Mouse (Mus musculus) midbrain, embryonic 15.5 days (tissue): ENCODE measurements around the gene Clps. TPM values are rescaled to one million over a fixed set of nuclear protein-coding genes. Genes with fewer than 3 reads are reported as not detected.

Experiments
- ATAC-seq: fragments of 200-750 bp; cut with Nextera tagmentation; replicated peaks from 2 replicates; pipeline ENCODE4 v1.8.0; 2017; ENCODE audit warnings: moderate TSS enrichment
- H3K27ac ChIP-seq: fragments of 300-500 bp; sonication (generic); 2 replicates; pipeline ENCODE4 v1.5.1; 2015; ENCODE audit warnings: mild to moderate bottlenecking, inconsistent platforms
- H3K27me3 ChIP-seq: fragments of 300-500 bp; sonication (generic); replicated peaks from 2 replicates; pipeline ENCODE4 v1.6.1; 2015; ENCODE audit warnings: inconsistent platforms
- H3K36me3 ChIP-seq: fragments of 300-500 bp; sonication (generic); replicated peaks from 2 replicates; pipeline ENCODE4 v1.6.1; 2015; ENCODE audit warnings: inconsistent platforms
- H3K4me1 ChIP-seq: fragments of 300-500 bp; sonication (generic); 2 replicates; pipeline ENCODE4 v1.6.1; 2015; ENCODE audit warnings: inconsistent platforms
- H3K4me2 ChIP-seq: fragments of 300-500 bp; sonication (generic); 2 replicates; pipeline ENCODE4 v1.6.1; 2015; ENCODE audit warnings: inconsistent platforms, mild to moderate bottlenecking, moderate library complexity
- H3K4me3 ChIP-seq: fragments of 300-500 bp; sonication (generic); 2 replicates; pipeline ENCODE4 v1.5.1; 2015; ENCODE audit warnings: mild to moderate bottlenecking, inconsistent platforms
- H3K9ac ChIP-seq: fragments of 300-500 bp; sonication (generic); 2 replicates; pipeline ENCODE4 v1.6.1; 2015; ENCODE audit warnings: mild to moderate bottlenecking, inconsistent platforms
- H3K9me3 ChIP-seq: fragments of 300-500 bp; sonication (generic); 2 replicates; pipeline ENCODE4 v1.6.1; 2016; ENCODE audit warnings: inconsistent platforms
- WGBS: fragments of 180-500 bp; shearing (Covaris S2); methylation state at CpG from one replicate; pipeline ENCODE4 v1.1.7; 2015; ENCODE audit warnings: mixed read lengths; 5-methylcytosine and 5-hydroxymethylcytosine counted together
- polyA plus RNA-seq: library from polyadenylated mRNA; unstranded; fragments of >200 nt; fragmentation: Nextera tagmentation; extraction: Ambion mirVana; gene quantifications from 2 replicates; pipeline ENCODE4 v1.2.1, GENCODE M21; 2015

The Clps gene
- polyA plus RNA-seq, 1 experiment from 2014 or later = 0.36 TPM

DNA sequence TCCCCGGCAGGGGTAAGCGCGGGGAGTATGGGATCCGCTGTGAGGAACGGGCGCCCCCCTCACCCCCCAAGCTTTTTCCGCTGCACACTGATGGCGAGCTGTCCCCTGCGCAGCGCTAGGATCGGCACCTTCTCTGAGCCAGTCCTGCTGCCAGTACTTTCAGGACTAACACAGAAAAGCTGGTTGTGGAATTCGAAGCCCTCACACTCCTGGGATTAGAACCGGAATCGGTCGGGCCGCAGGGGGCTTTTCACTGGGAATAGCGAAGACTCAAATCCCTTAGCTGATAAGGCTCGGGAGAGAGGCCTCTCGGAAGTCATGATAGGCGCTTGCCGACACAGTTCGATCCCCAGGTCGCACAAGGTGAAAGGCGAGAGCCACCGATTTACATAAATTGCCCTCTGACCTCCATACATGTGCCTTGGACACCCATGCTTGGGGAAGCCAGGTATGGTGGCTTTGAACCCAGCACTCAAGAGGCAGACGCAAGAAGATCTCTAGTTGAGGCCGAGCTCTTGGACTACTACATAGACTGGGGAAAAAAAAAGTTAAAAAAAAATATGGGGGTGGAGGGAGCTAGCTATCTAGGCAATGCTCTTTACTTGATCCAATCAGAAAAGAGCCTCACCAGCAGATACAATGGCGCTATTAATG lies 37.1 kb downstream of the Clps start:
- peak overlapping the region; percentile 88 for H3K27ac ChIP-seq
- peak overlapping the region; percentile 84 for H3K9ac ChIP-seq
- 7% methylated on average over 28 of the region's 28 CpGs for WGBS
- H3K4me3 ChIP-seq = peak overlapping the region; percentile 59
- peak; percentile 0; the same call in 1 of the 2 replicates for ATAC-seq
- peaks cover 21% of the 10 kb centered on the region; the same call in 1 of the 2 replicates for H3K27me3 ChIP-seq
- H3K36me3 ChIP-seq = no peaks in the 10 kb centered on the region
- peaks cover 18% of the 10 kb centered on the region for H3K4me1 ChIP-seq
- H3K4me2 ChIP-seq = peak overlapping the region; percentile 82
- no peaks in the 10 kb centered on the region for H3K9me3 ChIP-seq

DNA sequence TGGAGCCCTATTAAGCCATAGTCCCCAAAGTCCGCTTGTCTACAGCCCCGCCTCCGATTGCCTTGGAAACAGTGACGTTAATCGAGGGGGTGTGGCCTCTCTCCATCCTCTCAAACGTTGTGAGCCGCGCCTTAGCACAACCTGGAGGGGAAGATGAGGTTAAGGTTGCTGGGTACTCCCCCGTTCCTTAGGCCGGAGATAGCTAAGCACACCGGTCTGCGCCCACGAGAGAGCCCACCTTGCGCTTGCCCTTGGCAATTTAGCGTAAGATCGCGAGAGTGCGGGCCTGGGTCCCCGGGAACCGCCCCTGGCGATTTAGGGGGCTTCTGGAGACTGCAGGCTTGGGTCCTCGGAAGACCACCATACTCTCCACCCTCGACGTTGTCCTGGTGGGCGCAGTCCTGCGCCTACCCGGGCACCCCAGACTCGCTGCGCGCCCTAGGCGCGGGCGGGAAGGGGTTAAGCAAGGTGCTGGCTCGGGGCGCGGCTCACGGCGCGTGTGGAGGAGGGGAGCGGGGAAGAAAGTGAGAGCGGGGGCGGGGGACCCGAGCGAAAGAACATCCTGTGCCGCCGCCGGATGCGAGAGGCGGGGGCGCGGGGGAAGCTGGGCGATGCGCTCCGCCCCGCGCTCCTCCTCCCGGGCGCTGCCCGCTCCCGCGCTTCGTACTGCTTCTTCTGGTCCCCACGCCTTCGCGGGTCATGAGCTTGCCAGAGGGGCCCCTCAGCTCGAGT lies 37.8 kb downstream of the Clps start:
- ATAC-seq = peak; percentile 86
- H3K4me2 ChIP-seq = peak overlapping the region; percentile 82
- peaks cover 24% of the 10 kb centered on the region for H3K4me1 ChIP-seq
- no peaks in the 10 kb centered on the region for H3K9me3 ChIP-seq
- H3K9ac ChIP-seq = peak overlapping the region; percentile 84
- no peaks in the 10 kb centered on the region for H3K36me3 ChIP-seq
- H3K27ac ChIP-seq = peak overlapping the region; percentile 88
- H3K4me3 ChIP-seq = peak overlapping the region; percentile 59
- WGBS = under 1% methylated on average over 50 of the region's 66 CpGs
- peaks cover 21% of the 10 kb centered on the region; the same call in 1 of the 2 replicates for H3K27me3 ChIP-seq

DNA sequence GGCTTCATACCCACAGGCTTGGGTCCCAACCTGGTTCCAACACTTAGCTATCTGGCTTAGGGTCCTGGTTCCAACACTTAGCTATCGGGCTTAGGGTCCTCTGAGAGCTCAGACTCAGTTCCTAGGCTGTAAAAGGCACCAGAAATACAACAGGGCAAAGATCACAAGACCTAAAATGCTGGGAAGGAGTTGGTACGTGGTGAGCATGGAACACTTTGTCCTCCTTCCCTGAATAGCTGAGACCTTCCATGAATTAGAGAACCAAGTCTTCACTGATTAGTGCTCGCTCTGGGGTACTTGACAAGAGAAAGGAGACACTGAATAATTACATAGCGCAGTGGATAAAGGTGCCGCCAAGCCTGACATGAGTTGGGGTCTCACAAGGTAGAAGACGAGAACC lies 38.6 kb downstream of the Clps start:
- H3K9ac ChIP-seq = peak overlapping the region; percentile 84; the same call in 1 of the 2 replicates
- peak overlapping the region; percentile 88 for H3K27ac ChIP-seq
- H3K36me3 ChIP-seq = no peaks in the 10 kb centered on the region
- peaks cover 21% of the 10 kb centered on the region; the same call in 1 of the 2 replicates for H3K27me3 ChIP-seq
- H3K9me3 ChIP-seq = no peaks in the 10 kb centered on the region
- H3K4me3 ChIP-seq = peak overlapping the region; percentile 59
- H3K4me1 ChIP-seq = peaks cover 29% of the 10 kb centered on the region
- 45% methylated on average over 6 of the region's 6 CpGs for WGBS
- peak overlapping the region; percentile 82 for H3K4me2 ChIP-seq
- peak; percentile 1; the same call in 1 of the 2 replicates for ATAC-seq

DNA sequence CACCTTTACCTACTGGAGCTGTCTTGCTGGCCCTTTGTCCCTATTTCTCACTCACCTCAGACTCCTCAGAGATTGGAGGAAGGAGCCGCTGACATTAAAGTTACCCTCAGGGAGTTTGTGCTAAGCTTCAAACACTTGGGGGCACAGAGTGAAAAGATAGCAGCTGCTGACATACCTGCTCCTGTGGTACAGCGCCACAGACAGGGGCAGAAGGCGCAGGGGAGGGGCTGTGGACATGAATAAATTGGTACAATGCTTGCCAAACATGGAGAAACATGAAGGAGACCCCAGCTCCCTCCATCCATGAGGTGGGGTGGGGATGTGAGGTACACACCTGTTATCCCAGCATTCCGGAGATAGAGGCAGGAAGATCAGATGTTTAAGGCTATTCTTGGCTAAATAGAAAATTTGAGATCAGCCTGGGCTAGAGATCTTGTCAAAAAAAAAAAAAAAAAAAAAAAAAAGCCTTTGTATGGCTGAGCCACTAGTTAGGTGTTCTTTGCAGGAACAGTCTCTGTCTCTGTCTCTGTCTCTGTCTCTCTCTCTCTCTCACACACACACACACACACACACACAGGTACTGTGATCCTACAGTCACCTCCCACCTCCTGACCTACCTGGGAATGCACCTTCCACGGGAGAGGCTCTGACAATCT lies 39.4 kb downstream of the Clps start:
- no peak overlapping the region for H3K4me2 ChIP-seq

DNA sequence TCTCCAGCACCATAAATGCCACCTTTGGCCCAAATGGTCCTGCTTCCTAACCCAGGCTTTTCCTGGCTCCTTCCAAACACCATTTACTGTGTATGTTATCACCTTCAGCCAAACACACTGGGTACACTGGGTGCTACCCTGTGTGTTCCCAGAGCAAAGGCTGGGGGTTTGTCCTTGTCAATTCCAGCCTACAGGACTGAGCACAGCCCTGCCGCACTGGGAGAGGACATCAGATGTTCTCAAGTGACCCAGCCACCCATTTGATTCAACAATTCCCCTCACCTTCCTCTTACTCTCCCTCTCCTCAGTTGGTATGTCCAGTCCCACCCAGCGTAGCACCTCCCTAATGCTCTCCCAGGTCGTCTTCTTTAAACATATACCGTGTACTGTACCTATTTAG lies 40.0 kb downstream of the Clps start:
- H3K9ac ChIP-seq = no peak overlapping the region
- no peaks in the 10 kb centered on the region for H3K9me3 ChIP-seq
- H3K36me3 ChIP-seq = no peaks in the 10 kb centered on the region
- peaks cover 26% of the 10 kb centered on the region for H3K27me3 ChIP-seq
- H3K4me2 ChIP-seq = no peak overlapping the region
- 89% methylated on average over 4 of the region's 4 CpGs for WGBS
- no peak overlapping the region for H3K27ac ChIP-seq
- H3K4me1 ChIP-seq = peaks cover 29% of the 10 kb centered on the region
- no peak overlapping the region for H3K4me3 ChIP-seq
- no peak for ATAC-seq

More for the DNA sequence above, 39.4 kb downstream of the Clps start:
- WGBS = 66% methylated on average over 5 of the region's 5 CpGs
- Histone ChIP-seq H3K36me3 (no peaks in the 10 kb centered on the region), H3K4me3 (no peak overlapping the region), H3K9me3 (no peaks in the 10 kb centered on the region), H3K27ac (no peak overlapping the region), H3K4me1 (peaks cover 29% of the 10 kb centered on the region), H3K27me3 (peaks cover 21% of the 10 kb centered on the region; the same call in 1 of the 2 replicates), H3K9ac (no peak overlapping the region)
- no peak for ATAC-seq

DNA sequence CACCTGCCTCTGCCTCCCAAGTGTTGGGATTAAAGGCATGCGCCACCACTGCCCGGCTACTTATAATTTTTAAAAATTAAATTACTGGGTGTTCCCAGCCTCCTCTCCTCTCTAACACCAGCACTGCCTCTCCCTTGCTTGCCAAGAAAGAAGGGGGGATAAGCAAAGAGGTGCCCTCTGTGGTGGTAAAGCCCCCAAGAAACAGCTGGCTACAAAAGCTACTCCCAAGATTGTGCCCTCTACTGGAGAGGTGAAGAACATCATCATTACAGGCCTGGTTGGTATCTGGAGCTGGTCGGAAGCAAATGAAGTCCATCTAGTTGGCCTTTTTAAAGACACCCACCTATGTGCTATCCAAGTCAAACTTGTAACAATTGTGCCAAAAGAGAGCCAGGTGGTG lies 40.7 kb downstream of the Clps start:
- Histone ChIP-seq H3K4me1 (peaks cover 29% of the 10 kb centered on the region), H3K4me3 (no peak overlapping the region), H3K36me3 (no peaks in the 10 kb centered on the region), H3K27me3 (peaks cover 28% of the 10 kb centered on the region), H3K9ac (no peak overlapping the region), H3K9me3 (no peaks in the 10 kb centered on the region), H3K27ac (no peak overlapping the region), H3K4me2 (no peak overlapping the region)
- WGBS = 95% methylated on average over 3 of the region's 3 CpGs
- no peak for ATAC-seq

DNA sequence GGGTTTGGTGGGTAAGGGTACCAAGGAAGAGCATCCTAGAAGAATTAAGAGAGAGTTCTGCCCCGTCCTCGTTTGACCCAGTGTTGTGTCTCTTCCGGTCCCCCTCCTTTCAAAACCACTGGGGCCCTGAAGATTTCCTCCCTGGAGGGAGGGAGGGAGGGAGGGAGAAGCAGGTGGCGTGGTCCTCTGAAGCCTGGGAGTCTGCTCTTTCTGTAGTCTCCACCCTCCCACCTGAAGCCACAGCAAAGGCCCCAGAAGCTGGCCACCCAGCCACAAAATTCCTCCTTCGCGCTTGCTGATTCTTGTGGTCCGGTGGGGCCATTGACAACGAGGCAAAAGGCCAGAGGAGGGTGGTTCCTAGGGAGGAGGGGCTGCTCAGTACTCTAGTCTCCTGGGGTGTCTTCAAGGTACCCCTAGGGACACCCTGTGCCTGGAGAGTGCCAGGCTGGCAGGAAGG lies 41.9 kb downstream of the Clps start:
- H3K9ac ChIP-seq = no peak overlapping the region

DNA sequence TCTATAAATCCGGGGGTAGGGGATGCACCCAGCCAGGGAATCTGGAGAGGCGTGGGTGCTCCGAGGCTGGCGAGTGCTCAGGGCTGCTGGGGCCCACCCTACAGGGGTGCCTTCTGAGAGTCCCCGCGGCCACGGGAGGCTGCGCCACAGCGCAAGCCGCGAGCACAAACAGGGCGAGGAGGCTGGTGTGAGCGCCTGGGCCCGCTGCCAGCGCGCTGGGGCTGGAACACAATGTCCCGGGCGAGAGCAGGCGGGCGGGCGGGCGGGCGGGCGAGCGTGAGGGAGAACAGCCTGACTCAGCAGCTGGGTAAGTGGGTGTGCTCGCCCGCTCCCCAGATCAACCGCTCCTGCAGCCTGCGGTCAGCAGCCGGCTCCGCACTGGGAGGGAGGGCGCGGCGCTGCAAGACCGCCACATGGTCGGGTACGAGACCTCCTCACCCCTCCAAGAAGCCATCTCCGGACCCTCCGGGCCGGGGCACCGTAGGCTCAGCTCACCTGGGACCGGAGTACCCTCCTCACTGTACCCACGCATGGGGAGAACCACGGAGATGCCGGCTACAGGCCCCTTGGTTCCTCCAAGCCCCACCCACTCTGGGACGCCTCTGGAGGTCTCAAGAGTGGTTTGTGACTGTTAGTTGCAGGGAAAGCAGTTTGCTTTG lies 42.5 kb downstream of the Clps start:
- H3K27me3 ChIP-seq = peaks cover 21% of the 10 kb centered on the region
- WGBS = under 1% methylated on average over 46 of the region's 46 CpGs
- H3K9me3 ChIP-seq = no peaks in the 10 kb centered on the region
- peak overlapping the region; percentile 53 for H3K4me3 ChIP-seq
- ATAC-seq = peak; percentile 48
- peaks cover 27% of the 10 kb centered on the region for H3K4me1 ChIP-seq
- H3K4me2 ChIP-seq = peak overlapping the region; percentile 98
- H3K27ac ChIP-seq = peak overlapping the region; percentile 74
- H3K36me3 ChIP-seq = no peaks in the 10 kb centered on the region
- H3K9ac ChIP-seq = peak overlapping the region; percentile 78

More for the DNA sequence above, 41.9 kb downstream of the Clps start:
- peak overlapping the region; percentile 53 for H3K4me3 ChIP-seq
- no peak for ATAC-seq
- H3K4me2 ChIP-seq = peak overlapping the region; percentile 98
- H3K27ac ChIP-seq = no peak overlapping the region
- 21% methylated on average over 8 of the region's 8 CpGs for WGBS
- H3K27me3 ChIP-seq = peaks cover 21% of the 10 kb centered on the region
- H3K9me3 ChIP-seq = no peaks in the 10 kb centered on the region
- peaks cover 29% of the 10 kb centered on the region for H3K4me1 ChIP-seq
- H3K36me3 ChIP-seq = no peaks in the 10 kb centered on the region

DNA sequence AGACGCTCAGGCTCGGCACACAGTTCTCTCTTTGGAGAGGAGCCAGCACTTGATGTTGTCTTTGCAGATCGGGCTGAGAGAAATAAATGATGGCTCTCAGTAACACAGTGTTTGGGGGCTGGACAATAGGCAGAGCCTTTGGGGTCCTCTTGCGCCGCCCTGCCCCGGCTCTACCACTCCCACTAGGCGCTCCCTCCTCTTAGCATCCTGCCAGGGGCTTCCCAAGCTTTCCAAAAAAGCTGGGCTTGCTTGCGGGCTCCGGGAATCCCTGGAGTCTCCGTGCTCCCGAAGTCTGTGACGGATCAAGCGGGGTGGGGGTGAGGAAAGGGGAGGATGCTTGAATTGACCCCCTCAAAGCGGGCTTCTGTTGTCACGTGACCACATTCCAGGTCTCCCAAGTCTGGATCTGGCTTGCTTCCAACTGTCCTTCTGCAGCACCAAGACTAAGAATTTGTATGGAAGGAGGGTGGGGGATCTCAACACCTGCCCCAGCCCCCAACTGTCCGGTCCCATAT lies 43.1 kb downstream of the Clps start, which contains the start of gene Fkbp5:
Fkbp5 (minus strand) TSS at position 87 of the 515 bp plus-strand sequence.
- under 1% methylated on average over 16 of the region's 16 CpGs for WGBS
- Histone ChIP-seq H3K27me3 (peaks cover 21% of the 10 kb centered on the region), H3K4me1 (peaks cover 27% of the 10 kb centered on the region), H3K4me3 (peak within 1 kb of the TSS; percentile 53), H3K36me3 (no peaks in the 10 kb centered on the region), H3K9ac (peak within 1 kb of the TSS; percentile 78), H3K4me2 (peak within 1 kb of the TSS; percentile 98), H3K27ac (peak within 1 kb of the TSS; percentile 74), H3K9me3 (no peaks in the 10 kb centered on the region)
- ATAC-seq = peak; percentile 19; the same call in 1 of the 2 replicates

DNA sequence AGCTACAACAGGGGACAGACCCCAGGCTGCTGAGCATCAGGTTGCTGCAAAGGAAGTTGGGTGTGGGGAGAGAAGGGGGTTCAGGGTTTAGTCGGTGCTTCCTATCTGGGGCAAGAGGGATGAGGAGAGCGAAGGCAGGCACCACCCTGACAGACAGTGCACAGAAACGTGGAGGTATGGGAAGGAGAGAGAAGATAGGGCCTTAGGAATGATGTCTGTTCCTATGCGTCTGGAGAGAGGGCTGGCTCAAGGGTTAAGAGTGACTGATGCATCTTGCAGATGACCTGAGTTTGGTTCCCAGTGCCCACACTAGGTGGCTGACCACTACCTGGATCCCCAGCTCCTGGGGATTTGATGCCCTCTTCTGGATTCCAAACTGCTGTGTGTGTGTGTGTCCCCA lies 43.7 kb downstream of the Clps start:
- Histone ChIP-seq H3K4me2 (peak overlapping the region; percentile 98; the same call in 1 of the 2 replicates), H3K36me3 (no peaks in the 10 kb centered on the region), H3K27ac (no peak overlapping the region), H3K27me3 (peaks cover 21% of the 10 kb centered on the region), H3K9me3 (no peaks in the 10 kb centered on the region), H3K4me1 (peaks cover 21% of the 10 kb centered on the region), H3K4me3 (no peak overlapping the region), H3K9ac (no peak overlapping the region)
- 77% methylated on average over 4 of the region's 4 CpGs for WGBS
- no peak for ATAC-seq

DNA sequence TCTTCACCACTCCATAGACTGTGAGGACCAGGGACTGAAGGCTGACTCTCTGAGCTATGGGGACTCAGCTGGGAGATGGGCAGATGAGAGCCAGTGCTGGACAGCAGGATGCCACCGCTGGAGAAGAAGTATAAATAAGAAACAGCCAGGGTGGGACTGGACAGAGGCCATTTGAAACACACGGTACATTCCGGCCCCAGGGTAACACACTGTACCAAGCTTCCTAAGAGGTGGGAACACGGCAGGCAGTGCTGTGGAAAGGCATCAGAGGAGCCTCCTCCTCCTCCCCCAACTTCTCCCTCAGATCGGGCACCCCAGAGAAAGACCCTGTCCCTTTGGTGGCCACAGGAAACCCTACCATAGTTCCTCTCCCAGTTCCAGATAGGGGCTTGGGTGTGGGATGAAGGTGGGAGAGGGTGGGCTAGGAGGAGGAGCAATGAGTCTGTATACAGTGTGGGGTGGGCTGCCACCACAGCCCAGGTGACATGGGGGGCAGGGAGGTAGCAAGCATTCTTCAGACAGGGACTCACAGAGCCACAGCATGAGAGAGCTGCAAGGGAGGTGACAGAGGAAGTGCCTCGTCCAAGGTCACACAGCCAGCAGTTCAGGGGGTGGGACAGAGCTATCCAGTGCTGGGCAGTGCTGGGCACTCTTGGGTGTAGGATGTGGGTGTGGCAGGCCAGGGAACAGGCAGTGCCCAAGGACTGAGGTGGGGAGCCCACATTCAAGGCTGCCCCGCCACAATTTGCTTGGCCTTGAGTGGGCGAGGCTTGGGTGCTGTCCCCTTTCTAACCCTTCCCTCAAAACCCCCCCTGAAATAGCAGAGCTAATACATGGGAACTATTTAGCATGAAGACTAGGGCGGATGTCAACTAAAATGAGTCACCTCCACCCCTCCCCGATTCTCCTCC lies 44.9 kb downstream of the Clps start:
- Histone ChIP-seq H3K9me3 (no peaks in the 10 kb centered on the region), H3K27ac (no peak overlapping the region), H3K4me2 (no peak overlapping the region), H3K27me3 (peaks cover 20% of the 10 kb centered on the region; the same call in 1 of the 2 replicates), H3K9ac (no peak overlapping the region), H3K4me1 (peaks cover 23% of the 10 kb centered on the region), H3K36me3 (no peaks in the 10 kb centered on the region), H3K4me3 (no peak overlapping the region)
- 72% methylated on average over 10 of the region's 10 CpGs for WGBS
- ATAC-seq = no peak
